In genomic region chr11:86568425-86568824, GRCm38 (mm10) we compare ENCODE assay signal across 10 mouse cellular contexts. TPM values are rescaled to one million over a fixed set of nuclear protein-coding genes. Genes with fewer than 3 reads are reported as not detected.
DNase-seq lines count a peak whose midpoint lies in the region; ATAC-seq and TF ChIP-seq lines count a peak whose summit lies in the region.
"Had no signal": no experiment of that assay in that cellular context is flagged by ENCODE, and none has a peak within 500 bp of the region (broad histone marks: within the 10 kb centered on the region; RNA-seq: fewer than 3 reads in every experiment).

No protein-coding gene starts in this region.

- H3K9ac ChIP-seq in midbrain, postnatal 0 days (replicated peaks; ENCODE audit: low read length, poor library complexity, severe bottlenecking): no peak overlapping the region
- no peak overlapping the region for H3K9ac ChIP-seq in midbrain, embryonic 16.5 days (ENCODE audit: low read depth, low read length)

- no peaks in the 10 kb centered on the region for H3K36me3 ChIP-seq in midbrain, postnatal 0 days (ENCODE audit: insufficient read depth, low read length)
- H3K36me3 ChIP-seq in midbrain, embryonic 16.5 days (ENCODE audit: control insufficient read depth, insufficient read depth, low read length): no peaks in the 10 kb centered on the region
- peaks cover 11% of the 10 kb centered on the region for H3K36me3 ChIP-seq in small intestine, adult 2 months (ENCODE audit: control insufficient read depth, insufficient read depth, low read length)

- no peak overlapping the region for H3K4me3 ChIP-seq in midbrain, postnatal 0 days (ENCODE audit: low read depth, low read length)
- no peak overlapping the region for H3K4me3 ChIP-seq in midbrain, embryonic 16.5 days (ENCODE audit: low read depth, low read length)
- no peak overlapping the region for H3K4me3 ChIP-seq in embryonic fibroblast, embryonic 13.5 days (ENCODE audit: insufficient read depth, low read length)
- no peak overlapping the region for H3K4me3 ChIP-seq in small intestine, adult 2 months (ENCODE audit: low read depth, low read length)
- H3K4me3 ChIP-seq: myocyte had no signal

- no peak overlapping the region for H3K27ac ChIP-seq in midbrain, postnatal 0 days (ENCODE audit: low read depth, low read length)
- no peak overlapping the region for H3K27ac ChIP-seq in midbrain, embryonic 16.5 days (ENCODE audit: low read length)
- peak overlapping the region; percentile 41 for H3K27ac ChIP-seq in embryonic fibroblast, embryonic 13.5 days (ENCODE audit: insufficient read depth, low read length)
- no peak overlapping the region for H3K27ac ChIP-seq in small intestine, adult 2 months (ENCODE audit: insufficient read depth, low read depth, low read length)

- H3K4me2 ChIP-seq in midbrain, postnatal 0 days (ENCODE audit: low read depth, low read length, poor library complexity, severe bottlenecking): no peak overlapping the region
- no peak overlapping the region for H3K4me2 ChIP-seq in midbrain, embryonic 16.5 days (ENCODE audit: low read length)

- ATAC-seq in frontal cortex, adult (ENCODE audit: low TSS enrichment): peak; percentile 83
- no peak for ATAC-seq in midbrain, postnatal 0 days (ENCODE audit: low FRiP score)
- ATAC-seq in midbrain, embryonic 16.5 days: no peak

- no peaks in the 10 kb centered on the region for H3K4me1 ChIP-seq in midbrain, postnatal 0 days (ENCODE audit: insufficient read depth, low read length)
- no peaks in the 10 kb centered on the region for H3K4me1 ChIP-seq in midbrain, embryonic 16.5 days (ENCODE audit: control insufficient read depth, insufficient read depth, low read length)
- peaks cover 13% of the 10 kb centered on the region for H3K4me1 ChIP-seq in embryonic fibroblast, embryonic 13.5 days (ENCODE audit: control insufficient read depth, insufficient read depth, low read length)
- H3K4me1 ChIP-seq in small intestine, adult 2 months (ENCODE audit: control insufficient read depth, insufficient read depth, insufficient read length, low read length): peaks cover 6% of the 10 kb centered on the region

- H3K27me3 ChIP-seq in midbrain, postnatal 0 days (ENCODE audit: insufficient read depth, low read length): no peaks in the 10 kb centered on the region
- no peaks in the 10 kb centered on the region for H3K27me3 ChIP-seq in midbrain, embryonic 16.5 days (ENCODE audit: control insufficient read depth, insufficient read depth, low read depth, low read length)
- H3K27me3 ChIP-seq in small intestine, adult 2 months (ENCODE audit: control insufficient read depth, insufficient read depth, low read length): no peaks in the 10 kb centered on the region

- DNase-seq in frontal cortex, postnatal 14 days (ENCODE audit: low spot score in 2 of 2): no peak
- peak; percentile 56 for DNase-seq in midbrain, postnatal 0 days (ENCODE audit: low spot score)
- no peak for DNase-seq in thymus, postnatal 36 days
- no peak for DNase-seq in right cerebral cortex, postnatal 10 days (ENCODE audit: low spot score in 2 of 2)
- DNase-seq: thymus, adult 18-20 months had no signal

- WGBS in midbrain, postnatal 0 days: 61% methylated on average over 3 of the region's 3 CpGs
- 79% methylated on average over 3 of the region's 3 CpGs for WGBS in midbrain, embryonic 16.5 days
- 35% methylated on average over 3 of the region's 3 CpGs for WGBS in small intestine, adult 2 months

- TF ChIP-seq POLR2A in embryonic fibroblast, embryonic 13.5 days (IDR thresholded peaks at IDR 0.05; ENCODE audit: low read depth, low read length): no peak
- TF ChIP-seq POLR2A in small intestine, adult 2 months (IDR thresholded peaks at IDR 0.05; ENCODE audit: low read depth, low read length): no peak

- H3K9me3 ChIP-seq in midbrain, postnatal 0 days (ENCODE audit: low read length): no peaks in the 10 kb centered on the region
- no peaks in the 10 kb centered on the region for H3K9me3 ChIP-seq in midbrain, embryonic 16.5 days (replicated peaks; ENCODE audit: control insufficient read depth, low read length, poor library complexity, severe bottlenecking)

- TF ChIP-seq CTCF in midbrain, postnatal 0 days (IDR thresholded peaks at IDR 0.05): peak; percentile 82
- no peak for TF ChIP-seq CTCF in embryonic fibroblast, embryonic 13.5 days (IDR thresholded peaks at IDR 0.05; ENCODE audit: borderline replicate concordance, insufficient read depth, low read length)
- TF ChIP-seq CTCF in small intestine, adult 2 months (IDR thresholded peaks at IDR 0.05; ENCODE audit: extremely low read depth, insufficient read length, insufficient replicate concordance, low read depth, low read length): peak; percentile 22; the same call in 1 of the 2 replicates

RNA-seq across cellular contexts. Expression of gene Tubd1, which starts 23.6 kb away (rescaled TPM):
- total RNA-seq in midbrain, postnatal 0 days (2014; rRNA removed): 1.7 and 2.7 TPM in 2 replicates
- 4.5 and 5.0 TPM in 2 replicates for polyA plus RNA-seq in midbrain, postnatal 0 days (2015; fragmentation: Nextera tagmentation; extraction: Ambion mirVana)
- 6.4 and 7.8 TPM in 2 replicates for polyA plus RNA-seq in midbrain, embryonic 16.5 days (2015; fragmentation: Nextera tagmentation; extraction: Ambion mirVana)
- polyA plus RNA-seq in embryonic fibroblast, embryonic 13.5 days (2011; ENCODE audit: insufficient read length, low read depth, missing spikeins): 6.4 and 8.2 TPM in 2 replicates
- 0.93 and 1.2 TPM in 2 replicates for polyA plus RNA-seq in small intestine, adult 2 months (2012; rRNA removed)

RNA-seq across cellular contexts. Expression of gene Rps6kb1, which starts 23.8 kb away (rescaled TPM):
- 35.6 and 47.9 TPM in 2 replicates for total RNA-seq in midbrain, postnatal 0 days (2014; rRNA removed)
- polyA plus RNA-seq in midbrain, postnatal 0 days (2015; fragmentation: Nextera tagmentation; extraction: Ambion mirVana): 53.7 and 59.6 TPM in 2 replicates
- 53.2 and 53.3 TPM in 2 replicates for polyA plus RNA-seq in midbrain, embryonic 16.5 days (2015; fragmentation: Nextera tagmentation; extraction: Ambion mirVana)
- polyA plus RNA-seq in embryonic fibroblast, embryonic 13.5 days (2011; ENCODE audit: insufficient read length, low read depth, missing spikeins): 70.3 and 71.4 TPM in 2 replicates
- polyA plus RNA-seq in small intestine, adult 2 months (2012; rRNA removed): 1.5 and 3.9 TPM in 2 replicates

Comparison
In these comparisons a context has a peak if more than half of its experiments do, and no peak if none do; other contexts are left out.
1. RNA of gene Rps6kb1, which starts 23.8 kb away (polyA plus RNA-seq): 70.3 to 71.4 TPM in embryonic fibroblast, embryonic 13.5 days, 53.7 to 59.6 TPM in midbrain, postnatal 0 days and 53.2 to 53.3 TPM in midbrain, embryonic 16.5 days; 1.5 to 3.9 TPM in small intestine, adult 2 months; every median in the first group is over 10 times any median in the second.